Mouse (Mus musculus): ENCODE data around the gene Sugct.

Gene Sugct

GRCm38 (mm10) chr13:17694911-17695699 lies at the start of gene Sugct, which contains the start of gene Mplkip:
Gene Sugct, minus strand, starts transcription at chr13:17695553.
Gene Mplkip, plus strand, starts transcription at chr13:17695192.
- peak; percentile 100 for DNase-seq

- DNase-seq = no peak
Measured at GRCm38 (mm10) chr13:17728798-17729197, 33.4 kb upstream of the Sugct start.

- DNase-seq = no peak
Measured at GRCm38 (mm10) chr13:17727922-17728321, 32.6 kb upstream of the Sugct start.

- no peak for DNase-seq
Measured at GRCm38 (mm10) chr13:17717357-17717756, 22.0 kb upstream of the Sugct start.

- no peak for DNase-seq
Measured at GRCm38 (mm10) chr13:17708784-17709311, 13.5 kb upstream of the Sugct start.

- DNase-seq = no peak
Measured at GRCm38 (mm10) chr13:17705188-17705826, 10.0 kb upstream of the Sugct start.

- DNase-seq = no peak
Measured at GRCm38 (mm10) chr13:17702311-17702710, 7.0 kb upstream of the Sugct start.

- DNase-seq = no peak
Measured at GRCm38 (mm10) chr13:17701322-17701721, 6.0 kb upstream of the Sugct start.

- no peak for DNase-seq
Measured at GRCm38 (mm10) chr13:17700090-17700715, 4.8 kb upstream of the Sugct start.

- no peak for DNase-seq
Measured at GRCm38 (mm10) chr13:17695898-17696580, 686 bp upstream of the Sugct start.

GRCm38 (mm10) chr13:17694414-17694813 lies 939 bp downstream of the Sugct start:
- no peak for DNase-seq

GRCm38 (mm10) chr13:17693816-17694215 lies 1.5 kb downstream of the Sugct start:
- peak; percentile 28 for DNase-seq

- no peak for DNase-seq
Measured at GRCm38 (mm10) chr13:17691436-17691835, 3.9 kb downstream of the Sugct start.

GRCm38 (mm10) chr13:17690686-17691085 lies 4.7 kb downstream of the Sugct start:
- DNase-seq = no peak

- no peak for DNase-seq
Measured at GRCm38 (mm10) chr13:17689461-17689860, 5.9 kb downstream of the Sugct start.

- no peak for DNase-seq
Measured at GRCm38 (mm10) chr13:17671122-17671521, 24.2 kb downstream of the Sugct start.

GRCm38 (mm10) chr13:17667380-17667779 lies 28.0 kb downstream of the Sugct start:
- no peak for DNase-seq

GRCm38 (mm10) chr13:17642294-17642693 lies 53.1 kb downstream of the Sugct start:
- no peak for DNase-seq

- DNase-seq = no peak
Measured at GRCm38 (mm10) chr13:17638008-17638407, 57.3 kb downstream of the Sugct start.

GRCm38 (mm10) chr13:17627108-17627507 lies 68.2 kb downstream of the Sugct start:
- DNase-seq = no peak

- no peak for DNase-seq
Measured at GRCm38 (mm10) chr13:17624976-17625375, 70.4 kb downstream of the Sugct start.

- no peak for DNase-seq
Measured at GRCm38 (mm10) chr13:17606217-17606616, 89.1 kb downstream of the Sugct start.

GRCm38 (mm10) chr13:17604670-17605069 lies 90.7 kb downstream of the Sugct start:
- no peak for DNase-seq
